Mouse (Mus musculus): ENCODE data around the gene Prkn. TPM values are rescaled to one million over a fixed set of nuclear protein-coding genes. Genes with fewer than 3 reads are reported as not detected.

Gene Prkn
- polyA plus RNA-seq, 1 experiment from 2014 or later = 1.7 TPM

DNA sequence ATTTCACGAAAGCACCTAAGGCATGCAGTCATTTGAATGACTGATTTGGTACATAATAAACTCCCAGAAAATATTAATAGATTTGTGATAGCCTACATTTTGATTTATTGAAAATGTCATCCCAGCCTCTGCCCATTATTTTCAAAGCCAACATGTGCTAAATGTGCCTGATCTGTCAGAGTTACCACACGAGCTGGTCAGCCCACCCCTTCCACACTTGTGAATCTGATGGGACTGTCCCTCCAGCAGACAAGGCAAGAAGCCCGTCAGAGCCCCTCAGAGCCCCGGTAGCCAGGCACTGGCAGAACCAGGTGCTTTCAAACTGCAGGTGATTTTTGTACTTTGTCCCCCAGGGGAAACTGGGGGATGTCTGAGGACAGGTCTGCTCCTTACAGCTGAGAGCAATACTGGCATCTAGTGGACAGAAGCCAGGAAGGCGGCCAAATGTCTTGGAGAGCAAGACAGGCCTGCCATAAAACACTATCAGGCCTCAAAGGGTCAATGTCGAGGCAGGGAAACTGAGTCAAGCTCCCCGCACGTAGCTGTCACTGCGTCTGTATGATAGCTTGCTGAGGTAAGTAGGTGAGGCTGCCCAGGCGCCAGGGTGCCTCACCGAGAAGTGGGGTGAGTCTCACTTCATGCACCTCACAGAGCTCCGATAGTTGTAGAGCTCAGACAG lies 1078.1 kb downstream of the Prkn start:
- H3K9ac ChIP-seq (ENCODE audit: low read depth, low read length) = no peak overlapping the region
- no peak for ATAC-seq (replicated peaks; ENCODE audit: insufficient number of reproducible peaks, low FRiP score, low TSS enrichment)
- no peak overlapping the region for H3K4me3 ChIP-seq (ENCODE audit: low read depth, low read length)
- no peaks in the 10 kb centered on the region for H3K4me1 ChIP-seq (ENCODE audit: control insufficient read depth, insufficient read depth, low read length)
- peaks cover 11% of the 10 kb centered on the region; the same call in 1 of the 2 replicates for H3K27me3 ChIP-seq (ENCODE audit: control insufficient read depth, insufficient read depth, low read length)
- 49% methylated on average over 12 of the region's 12 CpGs for WGBS (ENCODE audit: insufficient replicate concordance)
- no peak overlapping the region for H3K27ac ChIP-seq (ENCODE audit: low read depth, low read length)
- no peak overlapping the region for H3K4me2 ChIP-seq
- no peaks in the 10 kb centered on the region for H3K9me3 ChIP-seq (replicated peaks; ENCODE audit: control insufficient read depth, low read length)
- H3K36me3 ChIP-seq (ENCODE audit: control insufficient read depth, insufficient read depth, low read length) = no peaks in the 10 kb centered on the region

DNA sequence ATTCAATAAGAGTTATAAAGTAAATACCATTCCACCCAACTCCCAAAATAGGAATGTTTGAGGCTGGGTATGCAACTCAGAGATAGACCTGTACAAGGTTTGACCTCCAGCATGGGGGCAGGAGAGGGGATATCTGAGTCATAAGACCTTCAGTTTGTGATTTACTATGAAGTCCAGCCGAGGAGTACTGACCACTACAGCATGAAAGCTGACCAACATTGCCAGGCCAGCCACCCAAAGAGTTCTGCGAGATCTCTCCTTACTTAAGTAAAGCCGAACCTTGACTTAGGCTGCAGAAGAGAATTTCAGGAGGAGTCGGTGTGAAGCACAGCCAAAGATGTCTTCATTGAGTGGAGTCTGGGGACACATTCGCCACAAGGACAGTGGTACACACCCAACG lies 1079.4 kb downstream of the Prkn start:
- no peak overlapping the region for H3K9ac ChIP-seq (ENCODE audit: low read depth, low read length)
- no peaks in the 10 kb centered on the region for H3K9me3 ChIP-seq (replicated peaks; ENCODE audit: control insufficient read depth, low read length)
- 79% methylated on average over 6 of the region's 6 CpGs for WGBS (ENCODE audit: insufficient replicate concordance)
- H3K4me1 ChIP-seq (ENCODE audit: control insufficient read depth, insufficient read depth, low read length) = no peaks in the 10 kb centered on the region
- H3K36me3 ChIP-seq (ENCODE audit: control insufficient read depth, insufficient read depth, low read length) = no peaks in the 10 kb centered on the region
- H3K27me3 ChIP-seq (ENCODE audit: control insufficient read depth, insufficient read depth, low read length) = peaks cover 1% of the 10 kb centered on the region; the same call in 1 of the 2 replicates
- H3K4me3 ChIP-seq (ENCODE audit: low read depth, low read length) = no peak overlapping the region
- no peak for ATAC-seq (replicated peaks; ENCODE audit: insufficient number of reproducible peaks, low FRiP score, low TSS enrichment)
- no peak overlapping the region for H3K27ac ChIP-seq (ENCODE audit: low read depth, low read length)
- no peak overlapping the region for H3K4me2 ChIP-seq

DNA sequence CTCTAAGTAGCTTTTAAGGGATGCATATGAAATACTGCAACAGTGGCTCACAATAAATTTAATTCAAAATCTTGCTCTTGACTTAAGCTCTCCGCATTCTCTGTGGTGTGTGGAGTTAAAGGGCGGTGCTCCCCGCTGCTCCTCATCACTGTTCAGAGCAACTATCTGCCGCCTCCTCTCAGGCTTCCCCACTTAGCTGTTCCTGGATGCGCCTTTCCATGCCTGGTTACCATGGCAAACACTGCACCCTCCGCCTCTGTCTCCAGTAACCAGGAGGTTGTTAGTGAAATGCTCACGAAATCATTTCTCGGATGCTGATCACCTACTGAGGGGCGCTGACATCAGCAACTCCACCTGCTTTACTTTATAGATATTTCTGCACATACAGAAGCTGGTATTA lies 1080.8 kb downstream of the Prkn start:
- Histone ChIP-seq H3K9me3 (replicated peaks; ENCODE audit: control insufficient read depth, low read length) (no peaks in the 10 kb centered on the region), H3K9ac (ENCODE audit: low read depth, low read length) (no peak overlapping the region), H3K4me1 (ENCODE audit: control insufficient read depth, insufficient read depth, low read length) (no peaks in the 10 kb centered on the region), H3K27me3 (ENCODE audit: control insufficient read depth, insufficient read depth, low read length) (no peaks in the 10 kb centered on the region), H3K36me3 (ENCODE audit: control insufficient read depth, insufficient read depth, low read length) (no peaks in the 10 kb centered on the region), H3K27ac (ENCODE audit: low read depth, low read length) (no peak overlapping the region), H3K4me2 (no peak overlapping the region), H3K4me3 (ENCODE audit: low read depth, low read length) (no peak overlapping the region)
- 79% methylated on average over 9 of the region's 9 CpGs for WGBS (ENCODE audit: insufficient replicate concordance)
- ATAC-seq (replicated peaks; ENCODE audit: insufficient number of reproducible peaks, low FRiP score, low TSS enrichment) = no peak

DNA sequence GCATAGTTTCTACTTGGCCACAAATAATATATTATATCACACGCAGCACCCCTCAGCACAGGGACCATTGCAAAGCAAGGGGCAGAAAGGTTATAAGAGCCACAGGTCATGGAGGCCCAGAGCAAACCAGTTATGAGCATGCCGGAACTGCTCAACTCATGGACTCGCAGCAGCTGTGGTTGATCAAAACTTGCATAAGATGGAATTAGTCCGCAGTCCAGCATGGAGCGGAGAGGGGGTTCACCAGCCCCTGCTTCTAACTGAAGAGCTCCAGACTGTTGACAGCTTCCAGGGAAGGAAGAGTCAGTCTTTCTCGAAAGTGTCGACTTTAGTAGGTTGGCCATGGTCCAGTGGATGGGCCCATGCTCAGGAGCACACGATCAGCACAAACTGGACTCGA lies 1083.8 kb downstream of the Prkn start:
- Histone ChIP-seq H3K4me2 (no peak overlapping the region), H3K4me1 (ENCODE audit: control insufficient read depth, insufficient read depth, low read length) (no peaks in the 10 kb centered on the region), H3K27ac (ENCODE audit: low read depth, low read length) (no peak overlapping the region), H3K36me3 (ENCODE audit: control insufficient read depth, insufficient read depth, low read length) (no peaks in the 10 kb centered on the region), H3K4me3 (ENCODE audit: low read depth, low read length) (no peak overlapping the region), H3K9ac (ENCODE audit: low read depth, low read length) (no peak overlapping the region), H3K27me3 (ENCODE audit: control insufficient read depth, insufficient read depth, low read length) (no peaks in the 10 kb centered on the region), H3K9me3 (replicated peaks; ENCODE audit: control insufficient read depth, low read length) (no peaks in the 10 kb centered on the region)
- WGBS (ENCODE audit: insufficient replicate concordance) = 86% methylated on average over 9 of the region's 9 CpGs
- ATAC-seq (replicated peaks; ENCODE audit: insufficient number of reproducible peaks, low FRiP score, low TSS enrichment) = no peak

DNA sequence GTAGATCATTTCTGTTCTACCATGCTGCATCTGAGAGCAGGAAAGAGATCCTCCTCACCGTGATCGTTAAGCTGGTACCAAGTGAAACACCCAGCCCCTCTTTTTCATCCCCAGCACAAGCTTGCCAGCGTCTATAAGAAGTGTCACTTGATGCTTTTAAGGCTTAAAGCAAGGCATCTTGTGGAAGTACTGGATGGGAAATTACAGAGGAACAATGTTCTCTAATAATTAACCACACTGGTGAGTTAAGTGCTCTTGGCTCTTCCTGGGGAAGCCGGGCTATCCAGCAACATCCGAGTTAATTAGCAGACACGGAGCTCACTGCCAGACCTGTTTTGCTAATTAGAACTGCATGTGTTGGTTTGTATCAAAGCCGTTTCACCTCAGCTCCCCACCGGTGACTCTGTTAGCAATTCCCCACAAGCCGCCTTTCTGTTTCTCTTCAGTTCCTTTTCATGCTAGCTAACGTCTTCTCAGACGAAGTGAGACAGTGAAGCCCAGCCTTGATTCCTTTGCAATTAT lies 1086.7 kb downstream of the Prkn start:
- no peaks in the 10 kb centered on the region for H3K4me1 ChIP-seq (ENCODE audit: control insufficient read depth, insufficient read depth, low read length)
- H3K27me3 ChIP-seq (ENCODE audit: control insufficient read depth, insufficient read depth, low read length) = no peaks in the 10 kb centered on the region
- 55% methylated on average over 11 of the region's 11 CpGs for WGBS (ENCODE audit: insufficient replicate concordance)
- ATAC-seq (replicated peaks; ENCODE audit: insufficient number of reproducible peaks, low FRiP score, low TSS enrichment) = no peak
- H3K4me2 ChIP-seq = no peak overlapping the region
- no peak overlapping the region for H3K4me3 ChIP-seq (ENCODE audit: low read depth, low read length)
- H3K36me3 ChIP-seq (ENCODE audit: control insufficient read depth, insufficient read depth, low read length) = no peaks in the 10 kb centered on the region
- H3K9ac ChIP-seq (ENCODE audit: low read depth, low read length) = no peak overlapping the region
- H3K27ac ChIP-seq (ENCODE audit: low read depth, low read length) = no peak overlapping the region
- H3K9me3 ChIP-seq (replicated peaks; ENCODE audit: control insufficient read depth, low read length) = no peaks in the 10 kb centered on the region

DNA sequence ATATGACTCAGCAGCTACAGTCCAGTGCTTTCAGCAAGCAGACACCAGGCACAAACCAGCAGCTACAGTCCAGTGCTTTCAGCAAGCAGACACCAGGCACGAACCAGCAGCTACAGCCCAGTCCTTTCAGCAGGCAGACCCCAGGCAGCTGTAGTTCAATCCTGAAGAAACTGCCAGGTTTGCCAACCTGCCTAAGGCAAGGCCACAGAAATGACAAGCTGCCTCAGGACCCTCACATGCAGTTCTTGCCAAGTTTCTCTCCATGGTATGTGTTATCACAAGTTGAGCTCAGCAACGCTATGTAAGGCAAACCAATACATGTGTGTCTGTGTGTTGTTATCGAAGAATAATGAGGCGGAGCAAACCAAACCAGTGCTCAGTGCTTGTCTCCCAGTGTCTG lies 1091.5 kb downstream of the Prkn start:
- H3K36me3 ChIP-seq (ENCODE audit: control insufficient read depth, insufficient read depth, low read length) = no peaks in the 10 kb centered on the region
- H3K27ac ChIP-seq (ENCODE audit: low read depth, low read length) = no peak overlapping the region
- no peaks in the 10 kb centered on the region; the same call in 1 of the 2 replicates for H3K27me3 ChIP-seq (ENCODE audit: control insufficient read depth, insufficient read depth, low read length)
- H3K4me2 ChIP-seq = no peak overlapping the region
- ATAC-seq (replicated peaks; ENCODE audit: insufficient number of reproducible peaks, low FRiP score, low TSS enrichment) = no peak
- H3K9me3 ChIP-seq (replicated peaks; ENCODE audit: control insufficient read depth, low read length) = no peaks in the 10 kb centered on the region
- WGBS (ENCODE audit: insufficient replicate concordance) = 81% methylated on average over 4 of the region's 4 CpGs
- H3K4me3 ChIP-seq (ENCODE audit: low read depth, low read length) = no peak overlapping the region
- H3K4me1 ChIP-seq (ENCODE audit: control insufficient read depth, insufficient read depth, low read length) = no peaks in the 10 kb centered on the region
- H3K9ac ChIP-seq (ENCODE audit: low read depth, low read length) = no peak overlapping the region

DNA sequence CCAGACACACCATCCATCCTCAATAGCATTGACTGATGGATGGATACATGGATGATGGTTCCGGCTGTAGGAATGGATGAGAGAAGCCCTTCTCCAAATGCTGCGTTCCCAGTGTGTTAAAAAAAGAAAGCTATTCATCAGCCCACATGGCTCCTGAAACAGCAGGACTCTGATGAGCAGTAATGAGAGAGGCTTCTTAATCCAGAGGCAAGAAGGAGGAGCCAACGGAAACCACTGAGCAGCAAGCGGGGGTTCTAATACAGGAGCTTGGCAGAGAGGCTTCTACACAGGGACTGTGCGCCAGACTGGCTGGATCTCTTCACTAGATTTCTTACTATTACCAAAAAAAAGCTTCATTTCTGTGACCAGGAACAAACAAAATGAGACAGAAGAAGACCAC lies 1093.6 kb downstream of the Prkn start:
- ATAC-seq (replicated peaks; ENCODE audit: insufficient number of reproducible peaks, low FRiP score, low TSS enrichment) = no peak
- 64% methylated on average over 5 of the region's 5 CpGs for WGBS (ENCODE audit: insufficient replicate concordance)
- H3K36me3 ChIP-seq (ENCODE audit: control insufficient read depth, insufficient read depth, low read length) = no peaks in the 10 kb centered on the region

DNA sequence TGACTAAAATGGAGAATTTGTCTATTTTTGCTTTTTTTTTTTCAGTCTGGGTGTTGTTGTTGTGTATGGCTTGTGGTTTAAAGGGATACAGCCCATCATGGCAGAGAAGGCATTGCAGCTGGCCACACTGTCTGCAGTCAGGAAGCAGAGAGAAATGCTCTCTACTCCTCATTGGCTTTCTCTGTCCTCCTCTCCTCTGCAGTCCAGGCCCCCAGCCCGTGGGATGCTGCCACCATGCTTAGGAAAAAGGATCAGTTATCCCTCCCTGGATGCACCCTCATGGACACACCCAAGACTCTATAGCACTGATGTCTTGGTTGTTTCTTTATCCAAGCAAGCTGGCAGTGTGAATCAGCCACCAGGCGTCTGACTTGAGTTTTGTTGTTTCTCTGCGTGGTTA lies 1107.3 kb downstream of the Prkn start:
- H3K9ac ChIP-seq (ENCODE audit: low read depth, low read length) = no peak overlapping the region
- H3K4me1 ChIP-seq (ENCODE audit: control insufficient read depth, insufficient read depth, low read length) = no peaks in the 10 kb centered on the region
- no peak overlapping the region for H3K4me3 ChIP-seq (ENCODE audit: low read depth, low read length)
- no peaks in the 10 kb centered on the region for H3K36me3 ChIP-seq (ENCODE audit: control insufficient read depth, insufficient read depth, low read length)
- no peak for ATAC-seq (replicated peaks; ENCODE audit: insufficient number of reproducible peaks, low FRiP score, low TSS enrichment)
- 79% methylated on average over 3 of the region's 3 CpGs for WGBS (ENCODE audit: insufficient replicate concordance)
- H3K9me3 ChIP-seq (replicated peaks; ENCODE audit: control insufficient read depth, low read length) = no peaks in the 10 kb centered on the region
- H3K27me3 ChIP-seq (ENCODE audit: control insufficient read depth, insufficient read depth, low read length) = 0 out of 2 replicates have a peak, but pooled peaks cover 3% of the 10 kb centered on the region
- no peak overlapping the region for H3K27ac ChIP-seq (ENCODE audit: low read depth, low read length)
- H3K4me2 ChIP-seq = no peak overlapping the region

More for the DNA sequence above, 1093.6 kb downstream of the Prkn start:
- no peak overlapping the region for H3K4me2 ChIP-seq
- no peaks in the 10 kb centered on the region for H3K4me1 ChIP-seq (ENCODE audit: control insufficient read depth, insufficient read depth, low read length)
- no peak overlapping the region for H3K27ac ChIP-seq (ENCODE audit: low read depth, low read length)
- no peak overlapping the region for H3K4me3 ChIP-seq (ENCODE audit: low read depth, low read length)
- no peaks in the 10 kb centered on the region for H3K9me3 ChIP-seq (replicated peaks; ENCODE audit: control insufficient read depth, low read length)
- no peaks in the 10 kb centered on the region; the same call in 1 of the 2 replicates for H3K27me3 ChIP-seq (ENCODE audit: control insufficient read depth, insufficient read depth, low read length)
- no peak overlapping the region for H3K9ac ChIP-seq (ENCODE audit: low read depth, low read length)

All from heart, embryonic 11.5 days (tissue).